ENCODE assay signal across 18 mouse cellular contexts in genomic region chr13:17795757-17796456, GRCm38 (mm10). TPM values are rescaled to one million over a fixed set of nuclear protein-coding genes. Genes with fewer than 3 reads are reported as not detected.
DNase-seq lines count a peak whose midpoint lies in the region; ATAC-seq lines count a peak whose summit lies in the region.
"Had no signal": no experiment of that assay in that cellular context is flagged by ENCODE, and none has a peak within 500 bp of the region (broad histone marks: within the 10 kb centered on the region; RNA-seq: fewer than 3 reads in every experiment).

No protein-coding gene starts in this region.

- peak; percentile 63 for ATAC-seq in CD4-positive, CD25-positive, alpha-beta regulatory T cell, adult 4 months
- peak; percentile 53 for ATAC-seq in inflammation-experienced regulatory T-cells, adult 6 months
- ATAC-seq: forebrain, embryonic 14.5 days; forebrain, postnatal 0 days; intestine, embryonic 16.5 days had no signal

- DNase-seq in CD4-positive helper T cell, adult 2 months (ENCODE audit: low read depth, low spot score) = peak; percentile 16
- peak; percentile 54 for DNase-seq in gonadal fat pad, adult 2 months (ENCODE audit: low read depth)
- DNase-seq in spleen, adult 12 weeks (ENCODE audit: low spot score) = no peak
- DNase-seq in urinary bladder, postnatal 36 days (ENCODE audit: low spot score in 2 of 2) = no peak
- DNase-seq in left cerebral cortex, adult 9 months (ENCODE audit: low spot score in 2 of 2) = no peak
- DNase-seq: adrenal gland, adult 8-10 months; adrenal gland, postnatal 25 days; B cell, adult 2 months; cerebellum, adult 11-12 months; cerebellum, adult 8-10 months; cerebellum, postnatal 14 days; forebrain, postnatal 0 days; gastrocnemius, postnatal 25 days; heart, adult 11 months had no signal

RNA-seq across cellular contexts. Expression of gene Cdk13, which starts 9.0 kb away (rescaled TPM):
- polyA plus RNA-seq in CD4-positive, CD25-positive, alpha-beta regulatory T cell, adult 4 months (2017; shearing (Covaris generic)) = 10 to 100 TPM; 26.7 to 28.0 TPM
- polyA plus RNA-seq in gonadal fat pad, adult 2 months (2012; rRNA removed) = 24.3 and 27.6 TPM in 2 replicates
- 10 to 100 TPM; 18.0 to 24.4 (median 23.2) TPM for polyA plus RNA-seq in inflammation-experienced regulatory T-cells, adult 6 months (2017; shearing (Covaris generic))

Comparison
In these comparisons a context has a peak if more than half of its experiments do, and no peak if none do; other contexts are left out.
1. DNase-seq: peak in CD4-positive helper T cell, adult 2 months (single experiment) and gonadal fat pad, adult 2 months (single experiment); none in spleen, adult 12 weeks (single experiment), urinary bladder, postnatal 36 days (0 of 2) and left cerebral cortex, adult 9 months (0 of 2).